Mouse (Mus musculus) layer of hippocampus, postnatal 25 days (tissue): ENCODE measurements around the gene Ttc7. TPM values are rescaled to one million over a fixed set of nuclear protein-coding genes. Genes with fewer than 3 reads are reported as not detected.
A peak's percentile ranks its signal among the peaks of the same experiment; 100 is the strongest.

Source experiments
- DNase-seq, 2 experiments: peaks; one replicate each; pipeline ENCODE4 v3.0.0; 2022; ENCODE audit warnings: mixed read lengths in 2 of 2, low spot score in 1 of 2; ENCODE audit errors: extremely low spot score in 1 of 2
- total RNA-seq, 2 experiments: library from RNA; stranded (reverse); gene quantifications; 2 replicates each; pipeline ENCODE4 v1.2.3; 2021

The Ttc7 gene
- total RNA-seq, result 1 to 10 TPM; 5.1 to 8.1 TPM

- DNase-seq, result peak; percentile 81
These were observed at the start of gene Ttc7 for GRCm38 (mm10) chr17:87282706-87283053. Gene Ttc7 (plus strand): TSS chr17:87282886.

GRCm38 (mm10) chr17:87235019-87235418 lies 47.7 kb upstream of the Ttc7 start:
- no peak for DNase-seq

- DNase-seq, result no peak
These were observed 45.7 kb upstream of the Ttc7 start for GRCm38 (mm10) chr17:87236725-87237650.

GRCm38 (mm10) chr17:87237826-87238225 lies 44.9 kb upstream of the Ttc7 start:
- no peak for DNase-seq

- DNase-seq, result no peak
These were observed 36.6 kb upstream of the Ttc7 start for GRCm38 (mm10) chr17:87246103-87246502.

- DNase-seq, result no peak
These were observed 28.3 kb upstream of the Ttc7 start for GRCm38 (mm10) chr17:87254384-87254783.

GRCm38 (mm10) chr17:87255672-87256071 lies 27.0 kb upstream of the Ttc7 start:
- DNase-seq, result no peak

GRCm38 (mm10) chr17:87263401-87263800 lies 19.3 kb upstream of the Ttc7 start:
- no peak for DNase-seq

- DNase-seq, result no peak
These were observed 18.4 kb upstream of the Ttc7 start for GRCm38 (mm10) chr17:87264054-87264830.

- DNase-seq, result no peak
These were observed 17.5 kb upstream of the Ttc7 start for GRCm38 (mm10) chr17:87264927-87265791.

GRCm38 (mm10) chr17:87265792-87266186 lies 16.9 kb upstream of the Ttc7 start, which contains the start of gene Mcfd2:
Gene Mcfd2 (minus strand): TSS chr17:87265935.
- peak; percentile 91 to 92 for DNase-seq

GRCm38 (mm10) chr17:87269454-87269853 lies 13.2 kb upstream of the Ttc7 start:
- DNase-seq, result no peak

GRCm38 (mm10) chr17:87275363-87276341 lies 7.0 kb upstream of the Ttc7 start:
- no peak for DNase-seq

- DNase-seq, result peak; percentile 40 to 51
These were observed 530 bp upstream of the Ttc7 start for GRCm38 (mm10) chr17:87282007-87282705.

- DNase-seq, result peak; percentile 9 to 41
These were observed 519 bp downstream of the Ttc7 start for GRCm38 (mm10) chr17:87283055-87283754.

GRCm38 (mm10) chr17:87283755-87284481 lies 1.2 kb downstream of the Ttc7 start:
- no peak for DNase-seq

- no peak for DNase-seq
These were observed 1.9 kb downstream of the Ttc7 start for GRCm38 (mm10) chr17:87284482-87285040.
